Mouse (Mus musculus) lung, embryonic 14.5 days (tissue): ENCODE results near the gene Olah. TPM values are rescaled to one million over a fixed set of nuclear protein-coding genes. Genes with fewer than 3 reads are reported as not detected.

Experiments
- ATAC-seq: fragments of 200-750 bp; cut with Nextera tagmentation; 2 replicates; pipeline ENCODE4 v1.8.0; 2017; ENCODE audit warnings: mild to moderate bottlenecking, moderate TSS enrichment, moderate library complexity; ENCODE audit not compliant: insufficient read depth
- DNase-seq: peaks from one replicate; pipeline ENCODE4 v3.0.0-alpha.2; 2015
- H3K27ac ChIP-seq: fragments of 300-500 bp; sonication (generic); 2 replicates; pipeline ENCODE4 v1.5.1; 2014; ENCODE audit warnings: low read depth, mild to moderate bottlenecking, moderate library complexity
- H3K27me3 ChIP-seq: fragments of 300-500 bp; sonication (generic); 2 replicates; pipeline ENCODE4 v1.6.1; 2014; ENCODE audit warnings: low read length, control low read depth; ENCODE audit not compliant: insufficient read depth
- H3K36me3 ChIP-seq: fragments of 300-500 bp; sonication (generic); 2 replicates; pipeline ENCODE4 v1.6.1; 2014; ENCODE audit warnings: control low read depth; ENCODE audit not compliant: insufficient read depth
- H3K4me1 ChIP-seq: fragments of 300-500 bp; sonication (generic); 2 replicates; pipeline ENCODE4 v1.6.1; 2014; ENCODE audit warnings: antibody characterized with exemption, control low read depth; ENCODE audit not compliant: insufficient read depth
- H3K4me2 ChIP-seq: fragments of 300-500 bp; sonication (generic); 2 replicates; pipeline ENCODE4 v1.6.1; 2014; ENCODE audit warnings: mild to moderate bottlenecking
- H3K4me3 ChIP-seq: fragments of 300-500 bp; sonication (generic); 2 replicates; pipeline ENCODE4 v1.5.1; 2014; ENCODE audit warnings: low read depth, low read length
- H3K9ac ChIP-seq: fragments of 300-500 bp; sonication (generic); 2 replicates; pipeline ENCODE4 v1.6.1; 2014
- H3K9me3 ChIP-seq: fragments of 300-500 bp; sonication (generic); 2 replicates; pipeline ENCODE4 v1.6.1; 2016; ENCODE audit warnings: low read depth, low read length, control low read depth
- CTCF ChIP-seq: IDR thresholded peaks from 2 replicates; pipeline ENCODE4 v1.5.1; 2016; ENCODE audit warnings: antibody characterized with exemption, low read depth
- WGBS: fragments of 180-500 bp; shearing (Covaris S2); extraction: QIAGEN DNeasy Blood & Tissue Kit; methylation state at CpG from one replicate; pipeline ENCODE4 v1.1.7; 2014; 5-methylcytosine and 5-hydroxymethylcytosine counted together
- polyA plus RNA-seq: library from polyadenylated mRNA; unstranded; fragments of >200 nt; fragmentation: Nextera tagmentation; extraction: Ambion mirVana; gene quantifications from 2 replicates; pipeline ENCODE4 v1.2.1, GENCODE M21; 2014

Gene Olah
- polyA plus RNA-seq, 1 experiment from 2014 or later: not detected

GRCm38 (mm10) chr2:3405981-3406380 lies 9.0 kb upstream of the Olah start:
- DNase-seq (no peak), ATAC-seq (no peak)
- no peak overlapping the region for H3K4me2 ChIP-seq
- no peaks in the 10 kb centered on the region for H3K9me3 ChIP-seq
- no peaks in the 10 kb centered on the region for H3K27me3 ChIP-seq
- H3K36me3 ChIP-seq: no peaks in the 10 kb centered on the region
- TF ChIP-seq CTCF: no peak
- no peak overlapping the region for H3K4me3 ChIP-seq
- 74% methylated on average over 4 of the region's 4 CpGs for WGBS
- no peak overlapping the region for H3K27ac ChIP-seq
- H3K9ac ChIP-seq: no peak overlapping the region
- no peaks in the 10 kb centered on the region for H3K4me1 ChIP-seq

GRCm38 (mm10) chr2:3391945-3392344 lies 5.1 kb downstream of the Olah start:
- WGBS: 69% methylated on average over 2 of the region's 2 CpGs

GRCm38 (mm10) chr2:3387105-3387860 lies 9.7 kb downstream of the Olah start:
- Histone ChIP-seq H3K36me3 (no peaks in the 10 kb centered on the region), H3K27me3 (no peaks in the 10 kb centered on the region), H3K4me1 (no peaks in the 10 kb centered on the region), H3K9ac (no peak overlapping the region), H3K4me2 (no peak overlapping the region), H3K9me3 (no peaks in the 10 kb centered on the region), H3K4me3 (no peak overlapping the region), H3K27ac (no peak overlapping the region)
- ATAC-seq (no peak), DNase-seq (no peak)
- WGBS: 76% methylated on average over 6 of the region's 6 CpGs
- TF ChIP-seq CTCF: no peak

More at GRCm38 (mm10) chr2:3391945-3392344, 5.1 kb downstream of the Olah start:
- Histone ChIP-seq H3K9me3 (no peaks in the 10 kb centered on the region), H3K27me3 (no peaks in the 10 kb centered on the region), H3K4me2 (no peak overlapping the region), H3K4me1 (no peaks in the 10 kb centered on the region), H3K27ac (no peak overlapping the region), H3K36me3 (no peaks in the 10 kb centered on the region), H3K9ac (no peak overlapping the region), H3K4me3 (no peak overlapping the region)
- no peak for TF ChIP-seq CTCF
- no peak for DNase-seq
- ATAC-seq: no peak

GRCm38 (mm10) chr2:3365127-3365526 lies 31.9 kb downstream of the Olah start:
- Histone ChIP-seq H3K36me3 (no peaks in the 10 kb centered on the region), H3K27me3 (no peaks in the 10 kb centered on the region), H3K4me2 (no peak overlapping the region), H3K27ac (no peak overlapping the region), H3K9ac (no peak overlapping the region), H3K4me1 (no peaks in the 10 kb centered on the region), H3K9me3 (no peaks in the 10 kb centered on the region), H3K4me3 (no peak overlapping the region)
- WGBS: 71% methylated on average over 4 of the region's 4 CpGs
- ATAC-seq (no peak), DNase-seq (no peak)
- TF ChIP-seq CTCF: no peak

GRCm38 (mm10) chr2:3361067-3361466 lies 35.9 kb downstream of the Olah start:
- H3K27me3 ChIP-seq: no peaks in the 10 kb centered on the region
- TF ChIP-seq CTCF: no peak

GRCm38 (mm10) chr2:3357887-3358286 lies 39.1 kb downstream of the Olah start:
- no peak overlapping the region for H3K27ac ChIP-seq
- DNase-seq (no peak), ATAC-seq (no peak)
- H3K9me3 ChIP-seq: no peaks in the 10 kb centered on the region
- no peak overlapping the region for H3K9ac ChIP-seq
- H3K4me3 ChIP-seq: no peak overlapping the region
- H3K4me1 ChIP-seq: no peaks in the 10 kb centered on the region
- no peak for TF ChIP-seq CTCF
- no peaks in the 10 kb centered on the region for H3K36me3 ChIP-seq
- WGBS: 65% methylated on average over 3 of the region's 3 CpGs
- H3K27me3 ChIP-seq: no peaks in the 10 kb centered on the region
- H3K4me2 ChIP-seq: no peak overlapping the region

More at GRCm38 (mm10) chr2:3361067-3361466, 35.9 kb downstream of the Olah start:
- ATAC-seq: no peak
- no peak overlapping the region for H3K4me2 ChIP-seq
- H3K36me3 ChIP-seq: no peaks in the 10 kb centered on the region
- H3K4me3 ChIP-seq: no peak overlapping the region
- no peaks in the 10 kb centered on the region for H3K4me1 ChIP-seq
- H3K9ac ChIP-seq: no peak overlapping the region
- H3K9me3 ChIP-seq: no peaks in the 10 kb centered on the region
- DNase-seq: no peak
- WGBS: 63% methylated on average over 3 of the region's 3 CpGs
- H3K27ac ChIP-seq: no peak overlapping the region

- ATAC-seq (no peak), DNase-seq (no peak)
- Histone ChIP-seq H3K9ac (no peak overlapping the region), H3K27ac (no peak overlapping the region), H3K4me1 (no peaks in the 10 kb centered on the region), H3K4me3 (no peak overlapping the region), H3K9me3 (no peaks in the 10 kb centered on the region), H3K27me3 (no peaks in the 10 kb centered on the region), H3K36me3 (no peaks in the 10 kb centered on the region), H3K4me2 (no peak overlapping the region)
- WGBS: 59% methylated on average over 3 of the region's 3 CpGs
- no peak for TF ChIP-seq CTCF
Measured at GRCm38 (mm10) chr2:3356311-3356710, 40.7 kb downstream of the Olah start.
